Mouse (Mus musculus) retina, embryonic 14.5 days (tissue): Measurements from ENCODE around the gene Oxnad1.

Experiments used
- DNase-seq: peaks from one replicate; pipeline ENCODE4 v3.0.0-alpha.2; 2015; ENCODE audit warnings: low spot score

Gene Oxnad1

DNA sequence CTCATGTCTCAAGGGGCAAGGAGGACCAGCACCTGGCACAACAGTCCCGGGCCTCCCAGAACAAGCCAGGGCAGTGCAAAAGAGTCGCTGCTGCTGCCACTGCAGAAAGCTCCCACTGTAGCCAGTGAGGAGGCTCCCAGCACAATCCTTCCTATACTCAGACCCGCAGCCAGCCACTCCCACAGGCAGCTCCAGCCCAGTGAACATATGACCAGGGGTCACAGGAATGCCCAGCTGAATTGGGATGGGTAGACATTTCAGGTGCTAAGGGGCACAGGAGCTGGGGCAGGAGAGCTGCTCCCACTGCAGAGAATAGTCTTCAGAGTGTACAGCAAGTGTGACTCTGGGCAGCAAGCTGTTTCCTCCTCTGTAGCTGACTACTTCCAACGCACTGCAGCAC lies 60.2 kb downstream of the Oxnad1 start:
- no peak for DNase-seq

DNA sequence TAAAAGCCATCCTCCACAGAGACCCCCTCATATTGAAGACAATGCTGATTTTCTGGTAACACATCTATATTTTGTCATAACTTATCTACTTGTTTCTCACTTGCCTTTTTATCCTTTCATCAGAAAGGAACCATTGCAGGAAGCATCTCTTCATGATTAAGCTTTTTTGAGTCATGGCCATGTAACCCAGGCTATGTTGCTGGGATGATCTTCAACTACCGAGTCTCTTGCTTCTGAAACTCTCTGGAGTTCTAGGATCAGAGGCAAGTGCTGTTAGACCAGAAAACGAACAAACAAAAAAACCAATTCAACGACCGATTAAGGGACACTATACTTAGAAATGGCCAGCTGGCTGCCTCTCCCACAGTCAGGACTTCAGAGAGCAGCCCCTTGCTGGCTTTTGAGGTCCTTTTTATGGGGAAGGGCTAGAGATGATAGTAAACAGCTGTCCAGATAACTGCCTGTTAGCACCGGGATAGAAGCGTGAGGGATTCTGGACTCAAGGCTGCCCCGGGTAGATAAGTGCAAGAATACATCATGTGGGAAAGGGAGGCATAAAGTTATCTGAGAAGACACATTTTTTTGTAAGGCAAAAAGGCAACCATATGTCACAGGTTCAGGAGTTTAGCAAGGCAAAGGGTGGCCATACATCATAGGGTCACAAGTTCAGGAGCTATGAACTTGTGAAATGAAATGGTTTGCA lies 60.8 kb downstream of the Oxnad1 start:
- DNase-seq: no peak

DNA sequence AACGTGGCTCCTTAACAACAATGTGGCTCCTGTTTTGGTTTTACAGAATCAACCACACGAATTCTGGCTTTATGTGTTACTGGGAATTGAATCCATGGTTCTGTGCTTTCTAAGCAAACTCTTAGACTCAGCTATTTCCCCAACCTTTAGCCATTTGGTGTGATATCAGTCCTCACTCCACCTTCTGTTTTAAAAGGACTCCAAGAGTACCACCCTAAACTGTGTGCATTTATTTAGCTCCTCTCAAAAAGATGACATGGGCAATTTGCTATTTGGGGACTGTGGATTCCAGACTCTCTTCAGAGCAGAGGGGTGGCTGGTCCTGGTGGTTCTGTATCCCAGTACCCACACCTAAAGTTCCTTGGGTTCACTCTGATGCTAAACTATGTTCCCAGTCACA lies 61.4 kb downstream of the Oxnad1 start:
- no peak for DNase-seq

DNA sequence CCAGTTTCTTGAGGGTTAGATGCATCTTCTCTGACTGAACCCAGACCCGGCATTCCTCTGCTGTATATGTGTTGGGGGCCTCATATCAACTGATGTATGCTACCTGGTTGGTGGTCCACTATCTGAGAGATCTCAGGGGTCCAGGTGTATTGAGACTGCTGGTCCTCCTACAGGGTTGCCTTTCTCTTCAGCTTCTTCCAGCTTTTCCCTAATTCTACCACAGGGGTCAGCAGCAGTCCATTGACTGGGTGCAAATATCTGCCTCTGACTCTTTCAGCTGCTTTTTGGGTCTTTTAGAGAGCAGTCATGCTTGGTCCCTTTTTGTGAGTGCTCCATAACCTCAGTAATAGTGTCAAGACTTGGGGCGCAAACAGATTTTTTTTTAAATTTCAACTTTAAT lies 65.7 kb downstream of the Oxnad1 start:
- no peak for DNase-seq

DNA sequence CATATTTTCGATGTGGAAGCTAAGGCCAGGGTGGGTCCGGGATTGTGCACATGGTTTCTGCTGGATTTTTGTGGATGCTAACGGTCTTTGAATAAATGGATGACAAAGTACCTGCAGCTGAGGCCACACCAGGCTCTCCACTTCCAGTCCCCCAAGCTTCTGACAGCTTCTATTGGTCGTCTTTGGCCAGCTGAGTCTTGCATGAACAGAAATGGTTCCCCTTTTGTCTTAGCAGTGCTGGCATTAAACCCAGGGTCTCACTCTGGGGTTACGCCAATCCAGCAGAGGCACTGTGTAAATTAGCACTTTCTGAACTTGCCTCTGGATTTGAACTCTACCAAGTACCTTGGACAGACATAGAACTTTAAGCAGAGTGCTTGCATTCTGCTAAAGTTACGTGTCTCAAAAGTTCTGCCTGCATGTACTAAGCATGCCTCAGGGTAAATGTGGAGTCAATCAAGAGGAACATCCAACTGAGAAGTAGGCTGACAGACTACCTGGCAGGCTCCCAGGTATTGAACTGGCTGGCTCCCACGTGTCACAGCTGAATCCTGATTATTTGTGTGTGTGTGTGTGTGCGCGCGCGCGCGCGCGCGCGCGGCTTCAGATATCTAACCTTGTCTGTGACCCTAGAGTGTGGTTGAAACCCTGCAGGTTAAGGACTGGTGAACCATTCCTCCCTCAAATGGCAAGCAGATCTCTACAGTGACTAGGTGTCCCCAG lies 67.2 kb downstream of the Oxnad1 start:
- DNase-seq: no peak
